ENCODE assay signal across 8 mouse cellular contexts in genomic region chr4:129441145-129441544, GRCm38 (mm10). TPM values are rescaled to one million over a fixed set of nuclear protein-coding genes. Genes with fewer than 3 reads are reported as not detected.
DNase-seq lines count a peak whose midpoint lies in the region; ATAC-seq lines count a peak whose summit lies in the region.

No protein-coding gene starts in this region.

- no peak overlapping the region for H3K9ac ChIP-seq in forebrain, embryonic 11.5 days (ENCODE audit: low read length)
- H3K9ac ChIP-seq in kidney, embryonic 14.5 days (ENCODE audit: low read depth, low read length): no peak overlapping the region
- no peak overlapping the region for H3K9ac ChIP-seq in midbrain, embryonic 16.5 days (ENCODE audit: low read depth, low read length)

- H3K9me3 ChIP-seq in forebrain, embryonic 11.5 days (ENCODE audit: control insufficient read depth, low read length): no peaks in the 10 kb centered on the region
- H3K9me3 ChIP-seq in kidney, embryonic 14.5 days (ENCODE audit: control insufficient read depth, low read length): no peaks in the 10 kb centered on the region
- no peaks in the 10 kb centered on the region for H3K9me3 ChIP-seq in midbrain, embryonic 16.5 days (replicated peaks; ENCODE audit: control insufficient read depth, low read length, poor library complexity, severe bottlenecking)

- no peak for ATAC-seq in forebrain, embryonic 11.5 days (replicated peaks; ENCODE audit: low FRiP score)
- 0 out of 2 replicates have a peak, but pooled peaks have one; percentile 42 for ATAC-seq in kidney, embryonic 14.5 days (ENCODE audit: low FRiP score, low TSS enrichment)
- ATAC-seq in midbrain, embryonic 16.5 days: no peak

- peak overlapping the region; percentile 39; the same call in 1 of the 2 replicates for H3K4me3 ChIP-seq in forebrain, embryonic 11.5 days (ENCODE audit: low read depth, low read length)
- H3K4me3 ChIP-seq in kidney, embryonic 14.5 days (ENCODE audit: low read length): peak overlapping the region; percentile 49; the same call in 1 of the 2 replicates
- H3K4me3 ChIP-seq in midbrain, embryonic 16.5 days (ENCODE audit: low read depth, low read length): no peak overlapping the region; the same call in 1 of the 2 replicates

- no peak overlapping the region for H3K27ac ChIP-seq in forebrain, embryonic 11.5 days (ENCODE audit: low read depth, low read length)
- no peak overlapping the region for H3K27ac ChIP-seq in kidney, embryonic 14.5 days (ENCODE audit: low read depth, low read length)
- H3K27ac ChIP-seq in midbrain, embryonic 16.5 days (ENCODE audit: low read length): no peak overlapping the region

- DNase-seq in kidney, adult 11 months: peak; percentile 40
- DNase-seq in kidney, postnatal 10 days: no peak
- no peak for DNase-seq in forebrain, embryonic 11.5 days (ENCODE audit: low spot score)
- DNase-seq in left cerebral cortex, postnatal 4 days: no peak
- no peak for DNase-seq in adrenal gland, adult 2 months
- DNase-seq in spleen, postnatal 14 days (ENCODE audit: low spot score in 2 of 2): no peak

- no peaks in the 10 kb centered on the region; the same call in 1 of the 2 replicates for H3K4me1 ChIP-seq in forebrain, embryonic 11.5 days (replicated peaks; ENCODE audit: control insufficient read depth, insufficient read depth, low read length)
- 0 out of 2 replicates have a peak, but pooled peaks cover 3% of the 10 kb centered on the region for H3K4me1 ChIP-seq in kidney, embryonic 14.5 days (ENCODE audit: control insufficient read depth, insufficient read depth, low read length)
- H3K4me1 ChIP-seq in midbrain, embryonic 16.5 days (ENCODE audit: control insufficient read depth, insufficient read depth, low read length): peaks cover 8% of the 10 kb centered on the region

- intact Hi-C loops in left cerebral cortex, postnatal 4 days (cut with DNase I): no loop called here

- H3K4me2 ChIP-seq in forebrain, embryonic 11.5 days (ENCODE audit: low read depth, low read length, severe bottlenecking): peak overlapping the region; percentile 64; the same call in 1 of the 2 replicates
- H3K4me2 ChIP-seq in kidney, embryonic 14.5 days (replicated peaks; ENCODE audit: low read depth, low read length): peak overlapping the region; percentile 69
- peak overlapping the region; percentile 60 for H3K4me2 ChIP-seq in midbrain, embryonic 16.5 days (ENCODE audit: low read length)

- H3K27me3 ChIP-seq in forebrain, embryonic 11.5 days (ENCODE audit: control insufficient read depth, insufficient read depth, low read length): peaks cover 16% of the 10 kb centered on the region; the same call in 1 of the 2 replicates
- peaks cover 26% of the 10 kb centered on the region for H3K27me3 ChIP-seq in kidney, embryonic 14.5 days (ENCODE audit: control insufficient read depth, insufficient read depth, low read length)
- H3K27me3 ChIP-seq in midbrain, embryonic 16.5 days (ENCODE audit: control insufficient read depth, insufficient read depth, low read depth, low read length): peaks cover 9% of the 10 kb centered on the region

- H3K36me3 ChIP-seq in forebrain, embryonic 11.5 days (ENCODE audit: control insufficient read depth, insufficient read depth, low read length): no peaks in the 10 kb centered on the region
- no peaks in the 10 kb centered on the region for H3K36me3 ChIP-seq in kidney, embryonic 14.5 days (ENCODE audit: control insufficient read depth, insufficient read depth, low read length)
- no peaks in the 10 kb centered on the region for H3K36me3 ChIP-seq in midbrain, embryonic 16.5 days (ENCODE audit: control insufficient read depth, insufficient read depth, low read length)

- 25% methylated on average over 6 of the region's 6 CpGs for WGBS in forebrain, embryonic 11.5 days
- 29% methylated on average over 6 of the region's 6 CpGs for WGBS in kidney, embryonic 14.5 days
- 31% methylated on average over 6 of the region's 6 CpGs for WGBS in midbrain, embryonic 16.5 days

RNA-seq across cellular contexts. Expression of gene Zbtb8b, which starts 0.5 kb away (rescaled TPM):
- polyA plus RNA-seq in forebrain, embryonic 11.5 days (2014; fragmentation: Nextera tagmentation; extraction: Ambion mirVana): 1.6 and 1.8 TPM in 2 replicates
- 2.3 and 3.1 TPM in 2 replicates for polyA plus RNA-seq in kidney, embryonic 14.5 days (2014; fragmentation: Nextera tagmentation; extraction: Ambion mirVana)
- polyA plus RNA-seq in midbrain, embryonic 16.5 days (2015; fragmentation: Nextera tagmentation; extraction: Ambion mirVana): 19.1 and 19.6 TPM in 2 replicates
- total RNA-seq in left cerebral cortex, postnatal 4 days (2021): 1 to 10 TPM; 6.3 to 6.6 TPM
- total RNA-seq in adrenal gland, adult 2 months (2021): under 1 TPM; 0.12 to 0.35 TPM
- polyA plus RNA-seq in adrenal gland, adult 2 months (2012; rRNA removed): 0.07 TPM in 1 of 2 replicates, not detected in the other

RNA-seq across cellular contexts. Expression of gene Bsdc1, which starts 20.2 kb away (rescaled TPM):
- 24.9 and 25.3 TPM in 2 replicates for polyA plus RNA-seq in forebrain, embryonic 11.5 days (2014; fragmentation: Nextera tagmentation; extraction: Ambion mirVana)
- polyA plus RNA-seq in kidney, embryonic 14.5 days (2014; fragmentation: Nextera tagmentation; extraction: Ambion mirVana): 20.5 and 23.3 TPM in 2 replicates
- 31.5 and 34.7 TPM in 2 replicates for polyA plus RNA-seq in midbrain, embryonic 16.5 days (2015; fragmentation: Nextera tagmentation; extraction: Ambion mirVana)
- total RNA-seq in left cerebral cortex, postnatal 4 days (2021): 10 to 100 TPM; 38.5 to 40.7 TPM
- 10 to 100 TPM; 72.1 to 72.4 TPM for total RNA-seq in adrenal gland, adult 2 months (2021)
- 15.1 and 18.8 TPM in 2 replicates for polyA plus RNA-seq in adrenal gland, adult 2 months (2012; rRNA removed)

RNA-seq across cellular contexts. Expression of gene Tssk3, which starts 49.7 kb away (rescaled TPM):
- not detected in 2 replicates for polyA plus RNA-seq in forebrain, embryonic 11.5 days (2014; fragmentation: Nextera tagmentation; extraction: Ambion mirVana)
- polyA plus RNA-seq in kidney, embryonic 14.5 days (2014; fragmentation: Nextera tagmentation; extraction: Ambion mirVana): not detected in 2 replicates
- 1.2 TPM in 2 replicates for polyA plus RNA-seq in midbrain, embryonic 16.5 days (2015; fragmentation: Nextera tagmentation; extraction: Ambion mirVana)
- total RNA-seq in left cerebral cortex, postnatal 4 days (2021): 1 to 10 TPM; 1.0 TPM
- total RNA-seq in adrenal gland, adult 2 months (2021): not detected
- polyA plus RNA-seq in adrenal gland, adult 2 months (2012; rRNA removed): not detected in 2 replicates

RNA-seq across cellular contexts. Expression of gene Fam229a, which starts 49.8 kb away (rescaled TPM):
- polyA plus RNA-seq in forebrain, embryonic 11.5 days (2014; fragmentation: Nextera tagmentation; extraction: Ambion mirVana): not detected in 2 replicates
- polyA plus RNA-seq in kidney, embryonic 14.5 days (2014; fragmentation: Nextera tagmentation; extraction: Ambion mirVana): 0.39 TPM in 1 of 2 replicates, not detected in the other
- 0.56 and 0.94 TPM in 2 replicates for polyA plus RNA-seq in midbrain, embryonic 16.5 days (2015; fragmentation: Nextera tagmentation; extraction: Ambion mirVana)
- total RNA-seq in left cerebral cortex, postnatal 4 days (2021): not detected
- not detected for total RNA-seq in adrenal gland, adult 2 months (2021)
- 1.0 and 2.1 TPM in 2 replicates for polyA plus RNA-seq in adrenal gland, adult 2 months (2012; rRNA removed)
